Mouse (Mus musculus): ENCODE data around the gene Pdzd7.

DNA sequence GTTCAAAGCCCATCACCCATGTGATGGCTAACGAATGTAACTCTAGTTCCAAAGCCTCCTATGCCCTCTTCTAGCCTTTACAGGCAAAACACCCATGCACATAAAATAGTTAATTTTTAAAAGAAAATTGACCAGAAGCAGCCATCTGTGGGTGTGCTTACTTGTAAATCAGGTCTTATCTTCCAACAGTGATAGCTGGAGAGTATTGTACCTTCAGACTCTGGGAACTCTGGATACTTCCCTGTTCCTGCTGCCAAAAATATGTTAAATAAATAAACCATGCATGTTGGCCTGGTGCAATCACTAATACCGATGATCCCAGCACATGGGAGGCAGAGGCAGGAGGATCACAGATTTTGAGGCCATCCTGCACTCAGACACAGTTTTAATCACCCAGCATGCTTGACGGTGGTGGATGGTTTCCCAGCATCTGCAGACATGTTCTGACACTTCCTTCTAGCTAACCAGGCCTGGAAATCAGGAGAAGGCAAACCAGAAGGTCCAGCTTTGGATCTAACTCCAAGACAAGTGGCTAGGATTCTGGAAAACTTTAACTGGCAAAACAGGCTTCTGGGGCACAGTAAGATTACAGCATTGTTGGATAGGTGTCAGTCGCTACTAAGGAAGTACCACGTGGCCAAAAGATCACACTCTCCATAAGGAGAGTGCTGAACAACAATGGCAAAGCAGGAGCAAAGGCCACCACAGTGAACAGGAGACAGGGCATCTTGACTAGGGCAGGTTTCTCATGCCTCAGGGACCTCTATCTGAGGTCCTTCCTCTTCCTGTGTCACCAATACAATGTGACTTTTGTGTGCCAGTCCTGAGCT is 60.1 kb downstream of the Pdzd7 start:
- TF ChIP-seq POLR2A (IDR thresholded peaks at IDR 0.05; ENCODE audit: borderline replicate concordance, extremely low read depth, insufficient read depth, insufficient read length, poor library complexity, severe bottlenecking) (no peak), CTCF (IDR thresholded peaks at IDR 0.05; ENCODE audit: borderline replicate concordance, extremely low read depth, insufficient read depth, insufficient read length) (no peak)
